Mouse (Mus musculus) myocyte (in vitro differentiated cells): ENCODE results near the gene Mafg. TPM values are rescaled to one million over a fixed set of nuclear protein-coding genes. Genes with fewer than 3 reads are reported as not detected.
A peak's percentile ranks its signal among the peaks of the same experiment; 100 is the strongest.

Source experiments
- H3K27me3 ChIP-seq: one replicate; pipeline ENCODE4 v1.6.1; 2011; ENCODE audit not compliant: control insufficient read depth, insufficient read depth, insufficient read length
- H3K36me3 ChIP-seq: one replicate; pipeline ENCODE4 v1.6.1; 2011; ENCODE audit not compliant: control insufficient read depth, insufficient read depth
- H3K4me2 ChIP-seq: one replicate; pipeline ENCODE4 v1.6.1; 2011; ENCODE audit warnings: low read depth, control low read depth
- H3K4me3 ChIP-seq: one replicate; pipeline ENCODE4 v1.5.1; 2011; ENCODE audit warnings: mild to moderate bottlenecking, control low read depth, moderate library complexity
- H3K79me2 ChIP-seq: one replicate; pipeline ENCODE4 v1.6.1; 2011; ENCODE audit not compliant: control insufficient read depth, insufficient read depth
- H3ac ChIP-seq: one replicate; pipeline ENCODE4 v1.6.1; 2011; ENCODE audit not compliant: control insufficient read depth, insufficient read length
- CEBPB ChIP-seq: IDR thresholded peaks from 2 replicates; pipeline ENCODE4 v1.6.1; 2011; ENCODE audit warnings: mild to moderate bottlenecking, moderate library complexity; ENCODE audit not compliant: poor library complexity, insufficient read depth, severe bottlenecking
- E2F4 ChIP-seq: IDR thresholded peaks from one replicate; pipeline ENCODE4 v1.6.1; 2011; ENCODE audit warnings: mild to moderate bottlenecking, control low read depth, moderate library complexity; ENCODE audit not compliant: insufficient read depth
- MAX ChIP-seq: IDR thresholded peaks from one replicate; pipeline ENCODE4 v1.6.1; 2011; ENCODE audit warnings: low read depth, mild to moderate bottlenecking, control low read depth
- MYOD1 ChIP-seq, 3 experiments: IDR thresholded peaks; one replicate each; pipeline ENCODE4 v1.6.1; 2011; ENCODE audit warnings: control low read depth in 2 of 3, low read depth in 2 of 3, mild to moderate bottlenecking in 2 of 3, moderate library complexity in 1 of 3; ENCODE audit not compliant: insufficient read length in 2 of 3, control insufficient read depth in 1 of 3
- MYOG ChIP-seq, 3 experiments: IDR thresholded peaks; one replicate each; pipeline ENCODE4 v1.6.1; 2011; ENCODE audit warnings: control low read depth in 2 of 3, low read depth in 2 of 3, mild to moderate bottlenecking in 2 of 3; ENCODE audit not compliant: insufficient read length in 2 of 3, control insufficient read depth in 1 of 3, insufficient read depth in 1 of 3
- POLR2A ChIP-seq: IDR thresholded peaks from one replicate; pipeline ENCODE4 v1.6.1; 2011; ENCODE audit warnings: low read depth, mild to moderate bottlenecking, control low read depth, moderate library complexity; ENCODE audit not compliant: insufficient read length
- POLR2AphosphoS2 ChIP-seq: IDR thresholded peaks from one replicate; pipeline ENCODE4 v1.6.1; 2011; ENCODE audit warnings: low read depth, control low read depth; ENCODE audit not compliant: insufficient read length
- REST ChIP-seq: IDR thresholded peaks from one replicate; pipeline ENCODE4 v1.6.1; 2011; ENCODE audit warnings: mild to moderate bottlenecking, control low read depth, moderate library complexity; ENCODE audit not compliant: insufficient read depth, insufficient read length
- SRF ChIP-seq: IDR thresholded peaks from one replicate; pipeline ENCODE4 v1.6.1; 2011; ENCODE audit warnings: low read depth; ENCODE audit not compliant: control insufficient read depth, insufficient read length
- TCF12 ChIP-seq: IDR thresholded peaks from one replicate; pipeline ENCODE4 v1.6.1; 2011; ENCODE audit warnings: mild to moderate bottlenecking, control low read depth; ENCODE audit not compliant: poor library complexity, insufficient read depth, severe bottlenecking
- TCF3 ChIP-seq: IDR thresholded peaks from one replicate; pipeline ENCODE4 v1.6.1; 2011; ENCODE audit warnings: low read depth, control low read depth; ENCODE audit not compliant: insufficient read length
- USF1 ChIP-seq: IDR thresholded peaks from one replicate; pipeline ENCODE4 v1.6.1; 2011; ENCODE audit warnings: low read depth, mild to moderate bottlenecking, control low read depth, moderate library complexity
- polyA plus RNA-seq: library from polyadenylated mRNA; unstranded; fragments of >200 nt; fragmentation: generic; extraction: Trizol; gene quantifications from one replicate; pipeline ENCODE4 v1.2.1, GENCODE M21; 2012; ENCODE audit warnings: missing spikeins

Mafg gene
- polyA plus RNA-seq, 1 experiment = 43.1 TPM

DNA sequence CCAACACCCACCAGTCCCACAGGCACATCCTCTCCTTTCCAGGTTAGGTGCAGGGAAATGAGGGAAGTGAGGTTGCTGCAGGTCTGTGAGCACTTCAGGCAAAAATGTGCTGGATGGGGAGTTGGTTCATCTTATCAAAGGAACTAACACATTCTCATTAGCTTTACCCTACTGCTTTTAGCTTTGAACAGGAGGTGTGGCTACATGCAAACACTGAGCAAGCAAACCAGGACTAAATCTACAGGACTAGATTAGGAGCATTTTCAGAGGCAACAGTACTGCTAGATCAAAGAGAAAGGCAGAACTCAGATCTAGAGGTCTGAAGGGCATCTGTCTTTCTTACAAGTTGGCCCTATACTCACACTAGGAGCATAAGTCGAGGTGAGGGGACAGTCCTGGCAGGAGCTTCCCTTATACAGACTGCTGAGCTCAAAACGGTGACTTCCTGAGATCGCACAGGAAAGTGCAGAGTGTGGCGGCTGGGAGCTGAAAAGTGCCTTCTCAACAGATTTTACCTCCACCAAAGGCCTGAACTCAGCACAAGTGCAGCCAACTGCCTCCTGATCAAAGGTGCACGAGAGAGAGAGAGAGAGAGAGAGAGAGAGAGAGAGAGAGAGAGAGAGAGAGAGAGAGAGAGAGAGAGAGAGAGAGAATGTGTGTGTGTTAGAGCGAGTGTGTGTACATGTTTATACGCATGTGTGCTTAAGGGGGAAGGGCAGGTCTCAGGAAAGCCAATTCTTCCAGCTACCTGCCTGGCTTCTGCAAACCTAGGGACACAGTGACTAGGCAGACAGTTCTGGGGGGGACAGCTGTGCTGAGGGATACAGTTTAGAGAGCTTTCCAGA, 2.3 kb downstream of the Mafg start:
- H3K36me3 ChIP-seq = peaks cover 17% of the 10 kb centered on the region
- no peaks in the 10 kb centered on the region for H3K27me3 ChIP-seq
- peak overlapping the region; percentile 68 for H3K4me3 ChIP-seq
- no peak for TF ChIP-seq MYOD1 (IDR thresholded peaks at IDR 0.05; ENCODE audit: control insufficient read depth in 1 of 3, insufficient read length in 2 of 3, low read depth in 2 of 3)
- no peak for TF ChIP-seq CEBPB
- TF ChIP-seq POLR2A = no peak
- TF ChIP-seq E2F4 = no peak
- TF ChIP-seq SRF = no peak
- peak overlapping the region; percentile 94 for H3K4me2 ChIP-seq
- H3K79me2 ChIP-seq = peaks cover 67% of the 10 kb centered on the region
- H3ac ChIP-seq = no peak overlapping the region

DNA sequence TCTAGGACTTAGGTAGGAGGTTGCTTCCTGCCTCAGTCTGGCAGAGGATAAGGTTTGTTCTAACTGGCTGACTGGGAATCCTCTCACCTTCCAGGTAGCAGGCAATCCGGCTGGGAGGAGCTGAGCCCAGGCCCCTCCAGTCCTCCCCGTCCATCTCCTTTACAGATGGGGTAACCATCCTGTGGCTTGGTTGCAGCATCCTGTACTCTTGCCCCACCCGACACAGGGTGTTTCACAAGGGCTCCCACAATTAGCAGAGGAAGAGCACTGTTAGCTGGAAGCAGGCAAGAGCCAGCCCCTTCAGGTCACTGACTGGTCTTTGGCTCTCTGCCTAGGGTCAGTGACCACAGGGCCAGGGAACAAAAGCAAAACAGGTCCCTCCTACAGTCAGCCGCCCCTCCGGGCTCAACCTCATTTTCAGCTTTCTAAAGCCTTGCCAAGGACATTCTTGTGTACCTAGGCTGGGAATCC, 3.0 kb downstream of the Mafg start:
- Histone ChIP-seq H3K4me3 (peak overlapping the region; percentile 68), H3K4me2 (peak overlapping the region; percentile 94)

DNA sequence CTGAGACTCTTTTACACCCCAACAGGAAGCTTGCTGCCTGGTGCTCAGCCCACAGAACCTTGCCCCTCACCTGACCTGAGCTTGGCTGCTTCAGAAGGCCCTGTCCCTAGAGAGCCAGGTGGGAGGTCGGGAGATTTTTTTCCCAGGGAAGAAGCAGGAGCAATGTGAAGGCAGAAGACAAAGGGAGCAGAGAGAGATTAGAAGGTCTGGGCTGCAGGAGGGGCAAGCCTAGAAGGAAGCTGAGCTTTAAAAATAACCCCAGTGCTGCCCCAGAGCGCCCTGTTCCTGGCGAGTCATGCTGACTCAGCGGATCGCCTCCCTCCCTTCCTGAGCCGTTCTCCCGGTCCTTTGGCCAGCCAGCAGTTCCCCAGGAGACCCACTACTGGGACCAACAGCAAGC, 3.5 kb downstream of the Mafg start:
- Histone ChIP-seq H3K27me3 (no peaks in the 10 kb centered on the region), H3ac (no peak overlapping the region), H3K4me3 (peak overlapping the region; percentile 68), H3K36me3 (peaks cover 17% of the 10 kb centered on the region), H3K4me2 (peak overlapping the region; percentile 94), H3K79me2 (peaks cover 78% of the 10 kb centered on the region)
- TF ChIP-seq CEBPB = no peak
- TF ChIP-seq E2F4 = no peak
- no peak for TF ChIP-seq TCF12
- TF ChIP-seq MYOG (IDR thresholded peaks at IDR 0.05; ENCODE audit: control insufficient read depth in 1 of 3, insufficient read depth in 1 of 3, insufficient read length in 2 of 3, low read depth in 2 of 3) = no peak

More for the DNA sequence above, 3.0 kb downstream of the Mafg start:
- no peak for TF ChIP-seq MAX
- no peak for TF ChIP-seq USF1
- 0 out of 2 replicates have a peak, but pooled peaks have one; percentile 4 for TF ChIP-seq CEBPB
- TF ChIP-seq REST = no peak
- TF ChIP-seq SRF = no peak
- no peak overlapping the region for H3ac ChIP-seq
- H3K79me2 ChIP-seq = peaks cover 74% of the 10 kb centered on the region
- no peaks in the 10 kb centered on the region for H3K27me3 ChIP-seq
- H3K36me3 ChIP-seq = peaks cover 17% of the 10 kb centered on the region

DNA sequence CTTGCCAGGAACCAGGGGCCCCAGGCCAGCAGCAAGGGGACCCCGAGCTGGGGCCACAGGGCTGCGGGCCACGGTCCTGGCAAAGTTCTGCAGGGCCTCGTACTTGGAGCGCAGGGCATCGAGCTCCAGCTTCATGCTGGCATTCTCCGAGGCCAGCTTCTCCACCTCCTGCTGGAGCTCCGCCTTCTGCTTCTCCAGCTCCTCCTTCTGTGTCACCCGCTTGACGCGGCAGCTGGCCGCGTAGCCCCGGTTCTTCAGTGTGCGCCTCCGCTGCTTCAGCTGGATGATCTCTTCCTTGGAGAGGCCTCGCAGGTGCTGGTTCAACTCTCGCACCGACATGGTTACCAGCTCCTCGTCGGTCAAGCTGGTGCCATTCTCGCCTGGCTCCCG, 4.1 kb downstream of the Mafg start:
- Histone ChIP-seq H3K79me2 (peaks cover 78% of the 10 kb centered on the region), H3K27me3 (no peaks in the 10 kb centered on the region), H3ac (no peak overlapping the region), H3K4me2 (peak overlapping the region; percentile 94), H3K4me3 (peak overlapping the region; percentile 68), H3K36me3 (peaks cover 17% of the 10 kb centered on the region)
- TF ChIP-seq POLR2A (no peak), E2F4 (no peak)

DNA sequence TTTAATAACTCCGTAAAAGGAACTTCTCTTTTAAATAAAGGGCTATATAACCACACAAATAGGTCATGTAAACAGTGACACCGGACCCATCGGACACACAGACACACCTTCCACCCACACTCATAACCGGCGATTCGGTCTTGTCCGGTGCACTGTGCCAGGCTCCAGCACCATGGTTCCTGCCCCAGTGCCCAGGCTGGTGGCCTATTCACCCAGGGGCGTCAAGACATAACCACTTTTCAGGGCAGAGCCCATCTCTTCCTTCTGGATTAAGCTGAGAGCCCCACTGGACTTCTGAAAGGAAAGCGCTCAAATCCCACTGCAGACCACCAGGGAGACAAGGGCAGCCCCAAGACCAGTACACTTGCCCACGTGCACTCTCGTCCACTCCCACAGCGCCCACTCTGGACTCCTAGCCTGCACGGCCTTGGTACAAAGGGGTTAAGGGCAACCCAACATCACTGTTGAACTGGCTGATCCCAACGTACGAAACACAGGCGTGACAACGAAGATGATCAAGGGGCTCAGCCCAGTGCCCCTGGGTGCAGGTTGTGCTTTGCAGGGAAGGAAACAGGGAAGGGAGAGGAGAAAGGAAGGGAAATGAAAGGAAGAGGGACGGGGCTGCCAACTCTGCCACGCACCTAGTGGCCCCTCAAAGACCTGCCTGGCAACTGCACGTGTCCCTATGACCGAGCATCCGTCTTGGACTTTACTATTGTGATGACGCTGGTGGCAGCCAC, 4.6 kb downstream of the Mafg start:
- Histone ChIP-seq H3K27me3 (no peaks in the 10 kb centered on the region), H3K79me2 (peaks cover 78% of the 10 kb centered on the region), H3K4me2 (no peak overlapping the region), H3K36me3 (peaks cover 17% of the 10 kb centered on the region), H3K4me3 (no peak overlapping the region), H3ac (no peak overlapping the region)
- TF ChIP-seq POLR2A = no peak
- TF ChIP-seq POLR2AphosphoS2 = no peak
- no peak for TF ChIP-seq SRF
- TF ChIP-seq E2F4 = no peak
- no peak for TF ChIP-seq USF1
- TF ChIP-seq CEBPB = no peak
- no peak for TF ChIP-seq MYOG (IDR thresholded peaks at IDR 0.05; ENCODE audit: control insufficient read depth in 1 of 3, insufficient read depth in 1 of 3, insufficient read length in 2 of 3, low read depth in 2 of 3)
- TF ChIP-seq MYOD1 (IDR thresholded peaks at IDR 0.05; ENCODE audit: control insufficient read depth in 1 of 3, insufficient read length in 2 of 3, low read depth in 2 of 3) = no peak
- no peak for TF ChIP-seq TCF3
